Mouse (Mus musculus) spleen, adult 2 months (tissue): ENCODE data around the gene Tpp1. TPM values are rescaled to one million over a fixed set of nuclear protein-coding genes. Genes with fewer than 3 reads are reported as not detected.
"Not testable (repeated sequence)": the region's sequence is repeated elsewhere in the genome, so short reads cannot be mapped to it uniquely, and the experiment has no call there.

Source experiments
- DNase-seq, 2 experiments: peaks; one replicate each; pipeline versions ENCODE4 v3.0.0 to v3.0.0-alpha.2; 2012 to 2021; ENCODE audit warnings: low spot score in 2 of 2, low read depth in 1 of 2
- H3K27ac ChIP-seq: fragments of 200-500 bp; 2 replicates; pipeline ENCODE4 v1.5.1; 2012; ENCODE audit warnings: low read length, inconsistent platforms; ENCODE audit not compliant: insufficient read depth
- H3K27me3 ChIP-seq: fragments of 200-500 bp; 2 replicates; pipeline ENCODE4 v1.6.1; 2012; ENCODE audit warnings: mild to moderate bottlenecking, moderate library complexity, low read length, inconsistent platforms; ENCODE audit not compliant: control insufficient read depth, insufficient read depth
- H3K36me3 ChIP-seq: fragments of 200-500 bp; 2 replicates; pipeline ENCODE4 v1.6.1; 2012; ENCODE audit warnings: mild to moderate bottlenecking, low read length, inconsistent platforms; ENCODE audit not compliant: control insufficient read depth, insufficient read depth
- H3K4me1 ChIP-seq: fragments of 200-500 bp; 2 replicates; pipeline ENCODE4 v1.6.1; 2011; ENCODE audit warnings: inconsistent platforms; ENCODE audit not compliant: control insufficient read depth, insufficient read depth, insufficient read length
- H3K4me3 ChIP-seq: fragments of 200-500 bp; 2 replicates; pipeline ENCODE4 v1.5.1; 2011; ENCODE audit warnings: mild to moderate bottlenecking, inconsistent platforms; ENCODE audit not compliant: insufficient read depth, insufficient read length; ENCODE audit errors: extremely low read depth
- CTCF ChIP-seq: fragments of 200-500 bp; IDR thresholded peaks from 2 replicates; pipeline ENCODE4 v1.5.1; 2011; ENCODE audit warnings: mild to moderate bottlenecking, inconsistent platforms; ENCODE audit not compliant: insufficient read depth, insufficient read length, insufficient replicate concordance; ENCODE audit errors: extremely low read depth
- POLR2A ChIP-seq: fragments of 200-500 bp; IDR thresholded peaks from 2 replicates; pipeline ENCODE4 v1.6.1; 2011; ENCODE audit warnings: low read depth, low read length, inconsistent platforms
- WGBS: fragments of 180-500 bp; shearing (Covaris S2); methylation state at CpG from one replicate; pipeline ENCODE4 v1.1.7; 2018; 5-methylcytosine and 5-hydroxymethylcytosine counted together
- polyA plus RNA-seq: library from polyadenylated mRNA; depleted of rRNA; stranded (reverse); fragments of >200 nt; gene quantifications from 2 replicates; pipeline ENCODE4 v1.2.3, GENCODE M21; 2012

Tpp1 gene
- polyA plus RNA-seq, 1 experiment, result 83.3 TPM

DNA sequence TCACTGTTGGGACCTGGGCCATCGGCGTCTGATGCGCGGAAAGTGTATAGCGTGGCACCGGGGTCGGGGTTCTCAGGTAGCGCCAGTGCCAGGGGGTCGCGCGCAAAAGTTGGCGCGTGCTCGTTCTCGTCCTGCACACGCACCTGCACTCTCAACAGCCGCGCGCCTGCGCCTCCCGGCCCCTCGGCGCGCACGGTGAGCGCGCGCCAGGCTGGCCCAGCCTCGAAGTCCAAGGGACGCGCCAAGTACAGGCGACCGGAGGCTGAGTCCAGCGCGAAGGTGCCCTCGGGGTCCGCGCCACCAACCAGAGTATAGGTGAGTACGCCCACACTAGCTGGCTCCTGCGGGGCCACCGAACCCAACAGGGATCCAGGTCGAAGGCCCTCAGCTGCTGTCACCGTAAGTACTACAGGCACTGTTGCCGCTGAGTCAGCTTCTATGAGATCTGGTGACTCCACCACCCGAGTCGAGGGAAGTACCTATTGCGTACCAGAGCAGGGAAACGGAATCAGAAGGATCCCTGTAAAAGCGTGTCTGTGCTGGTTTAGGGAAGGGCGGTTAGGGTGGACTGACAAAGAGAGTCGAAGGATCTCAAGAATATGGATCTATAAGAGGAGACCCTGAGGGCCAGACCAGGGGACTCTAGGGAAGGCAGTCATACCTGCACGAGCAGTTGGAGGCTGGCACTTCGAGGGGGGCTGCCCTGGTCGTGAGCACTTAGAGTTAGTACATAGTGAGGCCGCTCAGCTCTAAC lies 10.7 kb upstream of the Tpp1 start:
- no peak overlapping the region for H3K27ac ChIP-seq
- H3K4me3 ChIP-seq, result no peak overlapping the region
- no peaks in the 10 kb centered on the region for H3K36me3 ChIP-seq
- DNase-seq, result no peak
- TF ChIP-seq CTCF (no peak), POLR2A (no peak)
- H3K27me3 ChIP-seq, result 0 out of 2 replicates have a peak, but pooled peaks cover 2% of the 10 kb centered on the region
- WGBS, result 58% methylated on average over 55 of the region's 55 CpGs
- no peaks in the 10 kb centered on the region; the same call in 1 of the 2 replicates for H3K4me1 ChIP-seq

DNA sequence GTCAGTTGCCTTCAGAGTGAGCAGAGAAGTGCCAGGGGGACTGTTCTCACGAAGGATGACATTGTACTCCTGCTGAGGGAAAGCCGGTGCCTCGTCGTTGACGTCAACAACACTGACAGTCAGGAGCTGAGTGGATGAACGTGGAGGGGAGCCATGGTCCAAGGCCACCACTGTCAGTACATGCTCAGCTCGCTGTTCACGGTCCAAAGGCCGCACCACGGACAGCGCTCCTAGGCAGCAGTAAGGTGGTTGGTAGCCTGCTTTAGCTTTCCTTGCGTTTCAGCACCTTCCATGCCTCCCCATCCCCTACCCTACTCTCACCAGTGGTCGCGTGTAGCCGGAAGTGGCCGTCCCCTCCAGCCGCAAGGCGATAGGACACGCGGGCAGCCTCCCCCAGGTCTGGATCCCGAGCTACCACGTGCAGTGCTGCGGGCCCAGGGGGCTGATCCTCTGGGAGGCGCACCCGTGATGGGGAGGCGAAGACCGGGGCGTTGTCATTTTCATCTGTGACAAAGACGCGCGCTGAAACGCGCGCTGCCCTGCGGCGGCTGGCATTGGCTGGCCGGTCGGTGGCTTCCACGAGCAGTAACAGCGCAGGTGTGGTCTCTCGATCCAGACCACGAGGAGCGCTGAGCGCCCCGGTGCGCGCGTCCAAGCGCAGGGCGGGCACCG lies 9.9 kb upstream of the Tpp1 start:
- Histone ChIP-seq H3K36me3 (no peaks in the 10 kb centered on the region), H3K27ac (no peak overlapping the region), H3K4me3 (no peak overlapping the region), H3K27me3 (0 out of 2 replicates have a peak, but pooled peaks cover 2% of the 10 kb centered on the region), H3K4me1 (no peaks in the 10 kb centered on the region; the same call in 1 of the 2 replicates)
- TF ChIP-seq POLR2A (no peak), CTCF (no peak)
- 49% methylated on average over 51 of the region's 51 CpGs for WGBS
- DNase-seq, result no peak

DNA sequence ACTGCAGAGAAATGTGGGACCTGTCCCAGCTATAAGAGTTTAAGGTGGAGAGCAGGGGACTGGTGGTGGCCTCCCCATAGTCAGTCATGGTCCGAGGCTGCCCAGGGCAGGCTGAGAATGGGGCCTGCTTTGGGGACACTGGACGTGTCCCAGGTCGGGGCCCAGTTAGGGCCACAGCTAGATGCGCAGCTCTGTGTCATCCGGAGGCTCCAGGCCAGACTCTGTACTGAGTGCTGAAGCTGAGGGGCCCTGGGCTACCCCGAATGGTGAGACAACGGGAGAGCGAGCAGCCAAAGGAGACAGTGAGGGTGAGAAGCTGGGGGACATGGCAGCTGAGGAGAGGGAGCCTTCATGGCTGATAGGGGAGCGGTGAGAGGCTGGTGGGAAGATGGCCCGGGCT lies 1.2 kb upstream of the Tpp1 start:
- Histone ChIP-seq H3K4me3 (no peak overlapping the region), H3K36me3 (peaks cover 2% of the 10 kb centered on the region; the same call in 1 of the 2 replicates), H3K27me3 (no peaks in the 10 kb centered on the region), H3K27ac (no peak overlapping the region), H3K4me1 (peaks cover 5% of the 10 kb centered on the region; the same call in 1 of the 2 replicates)
- DNase-seq, result no peak
- WGBS, result 92% methylated on average over 10 of the region's 10 CpGs
- TF ChIP-seq CTCF (no peak), POLR2A (no peak)

DNA sequence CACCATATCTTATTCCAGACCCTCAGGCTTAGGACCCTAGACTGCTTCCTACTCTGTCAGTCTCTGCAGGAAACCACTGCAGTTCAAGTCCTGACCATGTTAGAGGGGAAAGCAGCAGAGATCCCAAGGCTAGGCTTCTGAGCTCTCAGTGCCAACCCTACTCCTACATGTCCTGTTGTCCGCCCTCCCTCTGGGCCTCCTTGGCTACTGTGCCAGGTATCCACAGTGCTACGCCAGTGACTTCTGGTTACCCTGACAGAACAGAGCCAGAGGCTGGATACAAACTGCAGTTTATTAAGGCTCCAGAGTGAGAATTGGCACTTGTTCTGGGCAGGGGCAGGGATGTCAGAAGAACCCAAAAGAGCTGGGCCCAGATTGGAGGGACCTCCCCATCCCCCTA lies 681 bp upstream of the Tpp1 start:
- TF ChIP-seq POLR2A, result no peak
- TF ChIP-seq CTCF, result no peak
- DNase-seq, result no peak
- Histone ChIP-seq H3K36me3 (peaks cover 3% of the 10 kb centered on the region; the same call in 1 of the 2 replicates), H3K27me3 (no peaks in the 10 kb centered on the region), H3K27ac (no peak overlapping the region), H3K4me1 (peaks cover 5% of the 10 kb centered on the region; the same call in 1 of the 2 replicates), H3K4me3 (no peak overlapping the region)
- 91% methylated on average over 2 of the region's 2 CpGs for WGBS

DNA sequence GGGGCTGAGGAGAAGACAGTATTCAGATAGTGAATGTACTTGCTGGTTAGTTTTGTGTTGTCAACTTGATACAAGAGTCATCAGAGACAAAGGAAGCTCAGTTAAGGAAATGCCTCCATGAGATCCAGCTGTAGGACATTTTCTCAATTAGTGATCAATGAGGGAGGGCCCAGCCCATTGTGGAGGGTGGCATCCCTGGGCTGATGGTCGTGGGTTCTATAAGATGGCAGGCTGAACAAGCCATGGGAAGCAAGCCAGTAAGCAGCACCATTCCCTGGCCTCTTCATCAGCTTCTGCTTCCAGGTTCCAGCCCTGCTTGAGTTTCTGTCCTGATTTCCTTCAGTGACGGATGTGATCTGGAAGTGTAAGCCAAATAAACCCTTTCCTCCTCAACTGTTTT lies 4.3 kb downstream of the Tpp1 start:
- Histone ChIP-seq H3K4me1 (peaks cover 5% of the 10 kb centered on the region; the same call in 1 of the 2 replicates), H3K27ac (no peak overlapping the region), H3K27me3 (no peaks in the 10 kb centered on the region), H3K4me3 (no peak overlapping the region), H3K36me3 (peaks cover 8% of the 10 kb centered on the region)
- no peak for TF ChIP-seq POLR2A
- TF ChIP-seq CTCF, result no peak
- WGBS, result 82% methylated on average over 2 of the region's 2 CpGs
- DNase-seq, result no peak

DNA sequence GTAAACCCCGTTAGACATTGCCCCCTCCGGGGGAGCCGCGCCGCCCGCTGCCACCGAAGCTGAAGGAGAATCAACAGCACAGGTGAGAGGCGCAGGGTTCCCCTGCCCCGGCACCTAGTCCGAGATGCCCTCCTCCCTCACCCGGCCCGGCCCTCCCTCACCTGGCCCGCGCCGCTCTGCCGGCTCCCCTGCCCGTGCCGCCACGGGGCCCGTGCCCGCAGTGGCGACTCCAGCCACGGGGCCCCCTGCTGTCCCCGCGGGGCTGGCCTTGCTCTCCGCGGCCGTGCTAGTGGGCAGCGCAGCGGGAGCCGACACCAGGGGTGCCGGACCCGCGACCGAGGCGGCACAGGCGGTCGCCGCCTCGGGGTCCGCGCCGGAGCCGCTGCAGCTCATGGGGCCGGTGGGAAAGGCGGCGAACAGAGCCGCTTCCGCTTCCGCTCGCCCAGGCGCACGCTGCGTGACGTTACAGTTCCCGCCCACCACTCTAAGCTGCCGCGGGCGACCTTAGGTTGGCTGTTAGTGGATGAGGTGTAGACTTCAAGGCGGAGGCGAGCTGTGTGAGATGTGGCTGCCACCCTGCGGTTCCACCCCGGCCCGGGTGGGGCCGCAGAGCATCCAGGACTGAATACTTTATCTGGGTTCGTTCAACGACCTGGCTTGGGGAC lies 8.0 kb downstream of the Tpp1 start, which contains the start of gene Taf10:
TSS of gene Taf10 (minus strand) at position 436 of the 665 bp plus-strand sequence.
- peak; percentile 84 to 88 for DNase-seq
- peaks cover 17% of the 10 kb centered on the region for H3K36me3 ChIP-seq
- TF ChIP-seq CTCF (0 out of 2 replicates have a peak, but pooled peaks have one; percentile 17), POLR2A (peak; percentile 87)
- WGBS, result under 1% methylated on average over 67 of the region's 67 CpGs
- peak within 1 kb of the TSS; percentile 68 for H3K4me3 ChIP-seq
- H3K27me3 ChIP-seq, result no peaks in the 10 kb centered on the region
- H3K4me1 ChIP-seq, result no peaks in the 10 kb centered on the region; the same call in 1 of the 2 replicates
- peak within 1 kb of the TSS; percentile 53 for H3K27ac ChIP-seq

DNA sequence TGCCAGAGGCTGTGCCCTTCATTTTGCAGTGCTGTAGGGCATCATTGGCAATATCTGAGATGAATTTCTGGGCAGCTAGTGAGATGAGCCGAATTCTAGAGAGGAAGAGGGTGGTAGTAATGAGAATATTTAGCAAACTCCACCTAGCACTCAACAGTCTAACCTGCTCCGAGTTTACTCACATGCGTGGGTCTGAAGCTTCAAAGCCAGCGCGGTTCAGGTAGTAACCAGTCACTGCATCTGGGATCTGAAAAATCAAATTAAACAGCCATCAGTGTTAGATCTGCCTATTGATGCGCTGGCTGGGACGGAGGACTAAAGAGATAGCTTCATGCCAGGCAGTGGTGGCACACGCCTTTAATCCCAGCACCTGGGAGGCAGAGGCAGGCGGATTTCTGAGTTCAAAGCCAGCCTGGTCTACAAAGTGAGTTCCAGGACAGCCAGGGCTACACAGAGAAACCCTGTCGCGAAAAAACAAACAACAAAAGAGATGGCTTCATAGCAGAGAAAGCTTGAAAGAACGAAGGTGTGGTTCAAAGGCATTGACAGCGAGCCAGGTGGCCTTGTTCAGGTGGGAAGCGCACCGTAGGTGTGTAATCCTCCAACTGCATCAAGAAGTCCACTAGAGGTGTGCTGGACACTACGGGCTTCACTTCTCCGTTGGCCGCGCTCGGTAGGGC lies 8.6 kb downstream of the Tpp1 start:
- H3K27me3 ChIP-seq, DNase-seq, H3K4me1 ChIP-seq: not testable (repeated sequence)
- Histone ChIP-seq H3K27ac (0 out of 2 replicates have a peak overlapping the region, but pooled peaks have one; percentile 53), H3K36me3 (peaks cover 16% of the 10 kb centered on the region), H3K4me3 (peak overlapping the region; percentile 68)
- 36% methylated on average over 20 of the region's 20 CpGs for WGBS

DNA sequence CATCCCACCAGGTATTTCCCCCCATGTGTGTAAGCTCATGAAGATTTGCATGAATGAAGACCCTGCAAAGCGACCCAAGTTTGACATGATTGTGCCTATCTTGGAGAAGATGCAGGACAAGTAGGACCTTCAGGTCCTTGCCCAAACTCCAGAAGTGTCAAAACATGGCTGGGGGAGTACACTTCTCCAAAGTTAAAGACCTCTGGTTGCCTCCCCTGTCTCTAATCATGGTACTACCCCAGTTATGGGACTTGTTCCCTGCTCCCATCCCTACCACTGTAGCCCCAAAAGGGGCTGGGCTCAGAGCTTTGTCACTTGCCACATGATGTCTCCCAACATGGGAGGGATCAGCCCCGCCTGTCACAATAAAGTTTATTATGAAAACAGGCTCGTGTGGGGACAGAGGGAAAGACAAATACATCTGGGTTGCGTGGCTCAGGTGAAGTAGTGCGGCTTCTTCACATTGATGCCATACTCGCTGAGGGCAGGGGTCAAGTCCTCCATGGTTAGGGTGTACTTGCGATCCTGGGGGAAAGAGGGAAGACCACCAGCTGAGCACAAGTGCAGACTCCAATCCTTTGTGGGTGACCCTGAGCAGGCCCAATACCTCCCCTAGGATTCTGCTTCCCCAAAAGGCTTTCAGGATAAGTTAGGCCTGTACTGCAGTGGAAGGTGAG lies 9.4 kb downstream of the Tpp1 start:
- H3K27ac ChIP-seq, H3K4me3 ChIP-seq, DNase-seq, H3K4me1 ChIP-seq, H3K27me3 ChIP-seq: not testable (repeated sequence)
- peaks cover 14% of the 10 kb centered on the region for H3K36me3 ChIP-seq
- whole genome bisulfite sequencing, result 86% methylated on average over 7 of the region's 7 CpGs
